Mouse (Mus musculus): ENCODE data around the gene Ube3b.

Gene Ube3b

DNA sequence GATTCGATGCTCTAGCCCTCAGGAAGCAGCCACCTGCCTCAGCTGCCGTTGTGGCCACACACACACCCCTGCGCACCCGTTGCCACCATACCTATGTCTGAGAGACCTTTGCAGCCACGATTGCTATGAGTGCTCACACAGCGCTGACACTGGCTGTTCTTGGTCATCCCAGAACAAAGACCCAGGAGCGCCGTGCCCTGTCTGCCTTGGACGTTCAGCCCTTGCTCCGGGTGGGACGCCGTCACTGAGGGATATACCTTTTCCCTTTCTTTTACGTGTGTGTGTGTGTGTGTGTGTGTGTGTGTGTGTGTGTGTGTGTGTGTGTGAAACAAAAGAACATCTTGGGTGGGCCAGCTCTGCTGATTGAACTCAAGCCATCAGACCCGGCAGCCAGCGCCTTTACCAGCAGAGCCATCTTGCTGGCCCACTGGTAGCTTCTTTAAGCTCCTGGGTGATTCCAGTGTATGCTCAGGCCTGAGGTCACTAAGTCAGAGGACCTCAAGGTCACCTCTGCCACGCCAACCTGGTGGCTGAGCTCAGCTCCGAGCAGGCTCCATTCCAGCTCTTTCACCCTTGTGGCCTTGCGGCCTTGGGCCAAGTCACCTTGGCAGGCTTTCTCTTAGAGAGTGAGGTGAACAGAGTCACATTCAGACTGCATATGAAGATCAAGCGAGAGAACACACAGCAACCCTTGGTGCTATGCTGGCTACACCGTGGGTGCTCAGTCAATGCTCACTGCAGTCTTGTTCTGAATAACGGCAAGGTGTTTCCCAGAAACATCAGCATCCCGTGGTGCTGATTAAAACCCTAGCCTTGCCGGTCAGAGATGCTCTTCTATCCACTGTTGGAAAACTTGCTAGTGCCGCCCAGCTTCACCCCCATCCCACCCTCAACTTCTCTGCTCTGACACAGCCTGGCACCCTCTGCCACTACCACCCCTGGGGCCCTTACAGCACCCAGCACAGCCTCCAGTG is 81.9 kb downstream of the Ube3b start:
- in situ Hi-C loops (cut with MboI; ENCODE audit: low pct_unique_long_range_greater_than_20kb in 1 of 2, low sequenced_read_pairs in 2 of 2, unreplicated experiment in 1 of 2) = no loop called here

DNA sequence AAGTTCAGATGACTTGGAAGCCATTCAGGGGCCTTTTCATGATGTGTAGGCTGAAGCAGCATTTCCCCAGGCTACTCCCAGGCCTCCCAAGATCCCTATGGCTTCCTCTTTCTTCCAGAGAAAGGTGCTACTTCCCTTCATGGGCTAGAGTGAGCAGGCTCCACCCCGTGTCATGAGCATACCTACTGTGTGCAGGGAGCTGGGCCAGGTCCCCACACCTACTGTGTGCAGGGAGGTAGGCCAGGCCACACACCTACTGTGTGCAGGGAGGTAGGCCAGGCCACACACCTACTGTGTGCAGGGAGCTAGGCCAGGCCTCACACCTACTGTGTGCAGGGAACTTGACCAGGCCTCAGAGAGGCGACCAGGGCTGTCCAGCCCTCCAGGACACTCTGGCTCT is 84.2 kb downstream of the Ube3b start:
- in situ Hi-C loops (cut with MboI; ENCODE audit: low pct_unique_long_range_greater_than_20kb in 1 of 2, low sequenced_read_pairs in 2 of 2, unreplicated experiment in 1 of 2) = no loop called here

DNA sequence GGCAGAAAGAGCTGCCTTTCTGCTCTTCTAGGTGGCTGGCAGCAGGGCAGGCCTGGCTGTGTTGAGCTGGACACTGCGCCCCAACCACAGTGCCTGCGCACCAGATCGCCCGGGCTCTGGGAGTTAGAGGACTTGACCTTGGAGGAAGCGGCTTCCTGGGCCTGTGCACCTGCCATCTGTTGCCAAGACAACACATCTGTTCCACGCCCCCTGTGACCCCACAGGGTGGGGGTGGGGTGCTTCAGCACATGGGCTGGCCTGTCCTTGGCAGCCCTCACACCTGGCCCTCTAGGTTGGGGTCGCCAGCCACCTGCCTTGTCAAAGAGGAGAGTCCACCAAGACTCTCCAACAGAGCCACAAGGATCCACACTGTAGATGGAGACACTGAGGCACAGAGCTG is 85.2 kb downstream of the Ube3b start:
- in situ Hi-C loops (cut with MboI; ENCODE audit: low pct_unique_long_range_greater_than_20kb in 1 of 2, low sequenced_read_pairs in 2 of 2, unreplicated experiment in 1 of 2) = no loop called here

DNA sequence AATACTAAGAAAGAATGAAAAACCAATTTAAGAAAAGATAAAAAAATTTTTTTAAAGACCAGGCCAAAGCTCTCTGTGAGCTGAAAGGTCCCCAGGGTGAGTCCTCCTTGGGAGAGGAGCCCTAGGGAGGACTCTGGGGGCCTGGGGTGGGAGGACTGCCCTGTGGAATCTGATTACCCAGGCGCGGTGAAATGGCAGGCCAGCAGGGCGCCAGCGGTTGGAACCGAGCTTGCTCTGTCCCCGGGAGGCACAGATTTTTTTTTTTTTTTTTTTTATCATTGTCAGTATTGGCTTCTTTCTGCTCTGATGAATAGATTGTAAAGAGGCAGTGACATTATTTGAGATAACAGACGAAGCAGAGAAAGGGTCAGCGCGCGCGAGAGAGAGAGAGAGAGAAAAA is 86.6 kb downstream of the Ube3b start:
- in situ Hi-C loops (cut with MboI; ENCODE audit: low pct_unique_long_range_greater_than_20kb in 1 of 2, low sequenced_read_pairs in 2 of 2, unreplicated experiment in 1 of 2) = no loop called here

DNA sequence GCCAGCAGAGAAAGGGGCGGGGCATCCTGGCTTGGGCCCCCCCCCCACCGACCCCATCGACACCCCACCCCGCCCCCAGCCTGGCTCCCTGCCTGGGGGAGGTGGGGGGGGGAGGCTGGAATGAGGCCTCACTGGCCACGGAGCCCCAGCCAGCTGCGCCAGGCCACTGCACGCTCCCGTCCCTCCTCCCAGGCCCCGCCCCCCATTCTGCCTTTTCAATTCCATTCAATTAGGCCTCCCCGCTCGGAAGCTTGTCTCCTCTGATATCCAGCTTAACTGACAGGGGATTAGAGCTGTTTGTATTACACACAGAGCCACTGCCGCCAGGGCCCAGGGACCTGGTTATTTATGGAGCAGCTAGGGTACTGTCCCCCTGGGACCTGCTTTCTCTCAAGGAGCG is 87.0 kb downstream of the Ube3b start:
- in situ Hi-C loops (cut with MboI; ENCODE audit: low pct_unique_long_range_greater_than_20kb in 1 of 2, low sequenced_read_pairs in 2 of 2, unreplicated experiment in 1 of 2) = no loop called here

DNA sequence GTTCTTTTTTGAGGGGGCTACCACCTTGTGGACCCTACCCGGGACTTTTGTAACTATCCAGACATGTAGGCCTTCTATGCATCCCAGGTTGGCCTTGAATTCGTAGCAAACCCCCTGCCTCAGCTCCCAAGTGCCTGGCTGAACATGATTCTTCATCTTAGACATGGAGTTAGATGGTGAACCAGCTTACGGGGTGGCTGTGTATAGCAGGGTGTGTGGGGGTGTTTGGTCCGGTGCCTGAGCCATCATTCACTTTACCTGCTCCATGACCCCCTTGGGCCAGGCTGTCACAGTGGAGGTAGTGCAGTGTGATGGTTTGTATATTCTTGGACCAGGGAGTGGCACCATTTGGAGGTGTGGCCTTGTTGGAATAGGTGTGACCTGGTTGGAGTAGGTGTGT is 87.6 kb downstream of the Ube3b start:
- in situ Hi-C loops (cut with MboI; ENCODE audit: low pct_unique_long_range_greater_than_20kb in 1 of 2, low sequenced_read_pairs in 2 of 2, unreplicated experiment in 1 of 2) = no loop called here

DNA sequence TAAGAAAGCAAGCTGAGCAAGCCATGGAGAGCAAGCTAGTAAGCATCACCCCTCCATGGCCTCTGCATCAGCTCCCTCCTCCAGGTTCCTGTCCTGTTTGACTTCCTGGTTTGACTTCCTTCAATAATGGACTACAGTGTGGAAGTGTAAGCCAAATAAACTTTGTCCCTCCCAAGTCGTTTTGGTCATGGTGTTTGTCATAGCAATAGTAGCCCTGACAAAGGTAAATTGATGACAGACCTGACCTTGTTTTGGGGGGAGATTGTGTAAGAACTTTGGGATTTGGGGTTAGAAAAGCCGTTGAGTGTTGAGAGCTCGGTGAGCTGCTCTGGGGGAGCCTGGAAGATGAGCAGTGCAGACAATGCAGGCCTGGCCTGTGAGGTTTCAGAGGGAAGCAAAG is 90.0 kb downstream of the Ube3b start:
- in situ Hi-C loops (cut with MboI; ENCODE audit: low pct_unique_long_range_greater_than_20kb in 1 of 2, low sequenced_read_pairs in 2 of 2, unreplicated experiment in 1 of 2) = no loop called here

Data from mouse embryonic stem cell (cell line).